Mouse (Mus musculus): ENCODE results near the gene B4galt5.

The B4galt5 gene

DNA sequence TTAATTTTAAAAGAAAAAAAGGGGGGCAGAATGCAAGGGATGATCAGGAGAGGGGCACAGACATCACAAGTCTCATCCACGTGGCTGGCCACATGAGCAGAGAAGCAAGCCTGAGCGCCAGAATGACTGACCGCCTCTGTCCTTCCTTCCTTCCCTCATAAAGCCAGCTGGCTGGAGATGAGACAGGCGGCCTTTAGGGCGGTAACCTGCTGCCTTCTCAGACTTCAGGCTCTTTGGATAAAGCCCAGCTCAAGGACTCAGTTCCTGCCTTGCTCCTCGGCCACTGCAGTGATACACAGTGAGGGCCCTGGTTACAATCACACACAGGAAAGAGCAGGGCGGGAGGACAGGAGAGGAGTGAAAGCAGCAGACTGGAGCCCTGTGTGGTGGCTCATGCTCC, 94.8 kb downstream of the B4galt5 start:
- no peak for DNase-seq (ENCODE audit: low spot score in 2 of 2)

DNA sequence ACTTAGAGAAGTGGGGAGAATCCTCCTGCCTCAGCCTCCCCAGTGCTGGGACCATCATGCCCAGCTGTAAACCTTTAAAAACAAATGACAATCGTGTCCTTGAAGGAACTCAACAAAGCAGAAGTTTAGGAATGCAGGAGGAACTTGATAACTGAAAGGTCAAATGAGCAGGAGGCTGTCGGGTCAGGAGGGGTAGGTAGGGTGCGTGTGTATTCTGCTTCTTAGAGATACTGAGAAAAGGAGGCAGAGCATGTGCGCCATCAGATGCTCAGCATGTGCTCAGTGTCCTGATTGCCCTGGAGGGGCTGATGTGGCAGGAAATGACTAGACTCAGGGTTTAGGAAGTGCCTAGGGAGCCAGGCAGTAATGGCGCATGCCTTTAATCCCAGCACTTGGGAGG, 95.5 kb downstream of the B4galt5 start:
- no peak for DNase-seq (ENCODE audit: low spot score in 2 of 2)

DNA sequence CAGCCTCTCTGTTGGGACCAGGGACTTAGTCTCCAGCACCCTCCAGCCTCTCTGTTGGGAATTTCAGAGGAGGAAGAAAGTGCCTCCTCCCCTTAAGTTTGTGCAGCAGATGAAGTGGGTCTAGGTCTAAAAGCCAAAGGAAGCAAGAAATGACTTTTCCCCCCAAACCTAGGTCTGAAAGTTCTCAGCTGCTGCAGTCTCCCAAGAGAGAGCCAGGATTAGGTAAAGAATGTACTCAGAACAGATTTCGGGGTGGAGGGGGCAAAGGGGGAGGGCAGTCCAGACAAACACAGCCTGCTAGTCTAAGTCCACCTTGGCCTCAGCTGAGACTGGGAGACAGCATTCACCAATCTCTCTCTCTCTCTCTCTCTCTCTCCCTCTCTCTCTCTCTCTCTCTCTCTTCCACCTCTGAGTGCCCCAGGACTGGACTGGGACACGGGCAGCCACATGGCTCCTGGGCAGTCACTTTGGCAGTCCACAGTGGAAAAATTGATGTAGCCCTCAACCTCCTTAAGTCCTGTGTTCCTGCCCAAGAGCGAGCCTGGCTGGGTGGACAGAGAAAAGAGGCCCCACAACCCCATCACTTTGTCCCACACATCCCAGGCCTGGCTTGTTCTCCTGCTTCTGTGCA, 96.8 kb downstream of the B4galt5 start:
- DNase-seq (ENCODE audit: low spot score in 2 of 2): no peak

DNA sequence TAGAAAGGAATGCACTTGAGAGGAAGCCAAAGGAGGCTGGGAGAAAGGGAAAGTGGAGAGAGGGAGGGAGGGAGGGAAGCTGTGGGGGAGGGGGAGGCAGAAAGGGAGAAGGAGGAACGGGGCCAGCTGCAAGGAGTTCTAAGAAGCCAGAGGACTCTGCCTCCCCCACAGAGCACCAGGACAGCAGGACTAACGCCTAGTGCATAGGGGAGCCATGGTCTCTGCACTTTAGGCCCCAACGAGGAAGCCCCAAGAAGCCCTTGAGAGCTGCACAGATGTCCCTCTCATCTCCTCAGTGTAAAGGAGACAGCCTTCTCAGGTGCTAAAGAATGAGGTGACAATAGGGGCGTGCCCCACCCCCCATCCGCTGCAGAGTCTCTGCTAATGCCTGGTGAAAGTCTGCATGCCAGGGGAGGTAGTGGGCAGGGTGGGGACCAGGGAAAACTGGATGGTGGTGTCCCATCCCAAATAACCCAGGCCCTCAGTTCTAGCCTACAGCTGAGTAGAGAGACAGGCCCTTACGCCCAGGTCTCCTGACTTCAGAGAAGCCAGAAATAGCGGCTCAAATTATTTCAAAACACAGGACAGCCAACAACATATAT, 98.1 kb downstream of the B4galt5 start:
- DNase-seq (ENCODE audit: low spot score in 2 of 2): no peak

DNA sequence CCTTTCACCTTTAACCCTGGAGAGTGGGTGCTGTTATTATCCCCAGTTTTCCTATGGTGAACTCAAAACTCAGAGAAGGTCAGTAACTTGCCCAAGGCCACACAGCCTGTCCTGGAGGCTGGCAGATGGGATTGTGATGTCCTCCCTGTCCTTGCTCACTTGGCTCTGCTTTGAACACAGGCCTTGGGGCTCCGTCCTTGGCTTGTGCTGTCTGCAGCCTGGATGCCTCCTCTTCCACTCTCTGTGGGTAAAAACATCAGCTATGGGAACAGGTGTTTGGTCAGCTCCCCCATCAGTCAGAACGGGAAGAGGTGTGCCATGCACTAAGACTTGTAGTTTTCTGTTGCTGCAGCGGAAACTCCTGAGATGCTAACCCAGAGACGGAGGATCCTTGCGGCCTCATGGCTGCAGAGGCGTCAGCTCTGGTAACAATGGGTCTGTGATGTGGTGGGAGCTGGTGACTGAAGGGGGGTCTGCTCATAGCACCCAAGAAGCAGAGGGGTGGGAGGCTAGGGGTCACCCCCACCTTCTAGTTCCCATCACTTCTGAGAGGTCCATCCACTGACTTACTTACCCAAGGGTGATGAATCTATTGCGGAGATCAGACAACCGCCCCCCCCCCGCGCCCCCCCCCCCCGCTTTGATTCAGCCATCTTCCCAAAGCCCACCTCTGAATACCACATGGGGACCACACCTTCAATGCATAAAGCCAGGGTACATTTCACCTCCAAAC, 98.8 kb downstream of the B4galt5 start:
- DNase-seq (ENCODE audit: low spot score in 2 of 2): no peak

DNA sequence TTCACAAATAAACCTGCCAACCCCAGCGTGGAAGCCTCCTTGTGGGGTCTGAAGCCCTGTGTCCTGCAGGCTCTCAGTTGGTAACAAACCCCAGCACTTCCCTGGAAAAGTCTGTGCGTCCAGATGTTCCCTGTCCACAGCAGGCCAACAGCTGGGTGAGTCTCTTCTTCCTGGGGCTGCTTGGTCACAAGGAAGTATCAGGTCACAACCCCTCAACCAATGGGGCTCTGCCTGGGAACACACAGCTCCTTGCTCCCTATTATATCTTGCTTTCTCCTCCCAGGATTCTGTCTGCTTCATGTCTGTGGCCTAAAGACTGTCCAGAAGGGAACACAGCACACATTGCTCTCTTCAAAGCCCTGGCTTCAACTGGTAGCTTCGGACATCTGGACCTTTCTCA, 99.4 kb downstream of the B4galt5 start:
- DNase-seq (ENCODE audit: low spot score in 2 of 2): no peak
